Mouse (Mus musculus) kidney, postnatal 14 days (tissue): ENCODE data around the gene Kcnh1.

ENCODE experiments used
- DNase-seq: peaks from one replicate; pipeline ENCODE4 v3.0.0; 2022; ENCODE audit warnings: mixed read lengths

The Kcnh1 gene

GRCm38 (mm10) chr1:192190508-192191321 is at the start of gene Kcnh1:
Kcnh1 (plus strand) TSS chr1:192190774.
- peak; percentile 92 for DNase-seq

GRCm38 (mm10) chr1:192151179-192151578 is 39.4 kb upstream of the Kcnh1 start:
- DNase-seq, result no peak

- no peak for DNase-seq
Measured at GRCm38 (mm10) chr1:192171477-192171876, 19.1 kb upstream of the Kcnh1 start.

- DNase-seq, result no peak
Measured at GRCm38 (mm10) chr1:192179877-192180276, 10.7 kb upstream of the Kcnh1 start.

GRCm38 (mm10) chr1:192181696-192182257 is 8.8 kb upstream of the Kcnh1 start:
- no peak for DNase-seq

GRCm38 (mm10) chr1:192189056-192189455 is 1.5 kb upstream of the Kcnh1 start:
- peak; percentile 58 for DNase-seq

GRCm38 (mm10) chr1:192189771-192190170 is 803 bp upstream of the Kcnh1 start:
- DNase-seq, result no peak

GRCm38 (mm10) chr1:192191322-192191639 is 707 bp downstream of the Kcnh1 start:
- no peak for DNase-seq

GRCm38 (mm10) chr1:192191859-192192258 is 1.3 kb downstream of the Kcnh1 start:
- no peak for DNase-seq

GRCm38 (mm10) chr1:192192710-192193109 is 2.1 kb downstream of the Kcnh1 start:
- no peak for DNase-seq

- DNase-seq, result peak; percentile 24
Measured at GRCm38 (mm10) chr1:192193656-192194055, 3.1 kb downstream of the Kcnh1 start.

GRCm38 (mm10) chr1:192197495-192197894 is 6.9 kb downstream of the Kcnh1 start:
- peak; percentile 7 for DNase-seq

GRCm38 (mm10) chr1:192202936-192203335 is 12.4 kb downstream of the Kcnh1 start:
- no peak for DNase-seq

GRCm38 (mm10) chr1:192207956-192208355 is 17.4 kb downstream of the Kcnh1 start:
- DNase-seq, result no peak

GRCm38 (mm10) chr1:192212448-192212847 is 21.9 kb downstream of the Kcnh1 start:
- DNase-seq, result no peak

GRCm38 (mm10) chr1:192214666-192215065 is 24.1 kb downstream of the Kcnh1 start:
- DNase-seq, result no peak

- no peak for DNase-seq
Measured at GRCm38 (mm10) chr1:192220156-192220555, 29.6 kb downstream of the Kcnh1 start.

GRCm38 (mm10) chr1:192224161-192224560 is 33.6 kb downstream of the Kcnh1 start:
- DNase-seq, result no peak

- DNase-seq, result no peak
Measured at GRCm38 (mm10) chr1:192232696-192233095, 42.1 kb downstream of the Kcnh1 start.

- no peak for DNase-seq
Measured at GRCm38 (mm10) chr1:192246836-192247235, 56.3 kb downstream of the Kcnh1 start.

- DNase-seq, result no peak
Measured at GRCm38 (mm10) chr1:192259146-192259545, 68.6 kb downstream of the Kcnh1 start.

- DNase-seq, result no peak
Measured at GRCm38 (mm10) chr1:192259616-192260015, 69.0 kb downstream of the Kcnh1 start.

- DNase-seq, result no peak
Measured at GRCm38 (mm10) chr1:192265704-192266103, 75.1 kb downstream of the Kcnh1 start.

GRCm38 (mm10) chr1:192266956-192267355 is 76.4 kb downstream of the Kcnh1 start:
- no peak for DNase-seq

GRCm38 (mm10) chr1:192268878-192269277 is 78.3 kb downstream of the Kcnh1 start:
- DNase-seq, result no peak
